Mouse (Mus musculus) embryonic facial prominence, embryonic 11.5 days (tissue): ENCODE measurements around the gene H3f3a. TPM values are rescaled to one million over a fixed set of nuclear protein-coding genes. Genes with fewer than 3 reads are reported as not detected.

Source experiments
- ATAC-seq: fragments of 200-750 bp; cut with Nextera tagmentation; replicated peaks from 2 replicates; pipeline ENCODE4 v1.8.0; 2017; ENCODE audit warnings: low read depth; ENCODE audit not compliant: insufficient number of reproducible peaks, low FRiP score, low TSS enrichment
- DNase-seq: peaks from one replicate; pipeline ENCODE4 v3.0.0-alpha.2; 2015; ENCODE audit warnings: low spot score
- H3K27ac ChIP-seq: fragments of 300-500 bp; sonication (generic); replicated peaks from 2 replicates; pipeline ENCODE4 v1.5.1; 2014; ENCODE audit warnings: mild to moderate bottlenecking, low read depth, low read length, control low read depth
- H3K27me3 ChIP-seq: fragments of 300-500 bp; sonication (generic); 2 replicates; pipeline ENCODE4 v1.6.1; 2014; ENCODE audit warnings: mild to moderate bottlenecking, low read length, moderate library complexity, mixed read lengths; ENCODE audit not compliant: control insufficient read depth, insufficient read depth
- H3K36me3 ChIP-seq: fragments of 300-500 bp; sonication (generic); replicated peaks from 2 replicates; pipeline ENCODE4 v1.6.1; 2014; ENCODE audit warnings: low read depth, mild to moderate bottlenecking, low read length, moderate library complexity, mixed read lengths; ENCODE audit not compliant: control insufficient read depth, insufficient read depth
- H3K4me1 ChIP-seq: fragments of 300-500 bp; sonication (generic); 2 replicates; pipeline ENCODE4 v1.6.1; 2014; ENCODE audit warnings: low read length, mixed read lengths; ENCODE audit not compliant: control insufficient read depth, insufficient read depth
- H3K4me2 ChIP-seq: fragments of 300-500 bp; sonication (generic); 2 replicates; pipeline ENCODE4 v1.6.1; 2014; ENCODE audit warnings: low read depth, mild to moderate bottlenecking, control low read depth, low read length, moderate library complexity
- H3K4me3 ChIP-seq: fragments of 300-500 bp; sonication (generic); 2 replicates; pipeline ENCODE4 v1.5.1; 2014; ENCODE audit warnings: low read depth, low read length, control low read depth
- H3K9ac ChIP-seq: fragments of 300-500 bp; sonication (generic); replicated peaks from 2 replicates; pipeline ENCODE4 v1.6.1; 2014; ENCODE audit warnings: mild to moderate bottlenecking, control low read depth, low read length
- H3K9me3 ChIP-seq: fragments of 300-500 bp; sonication (generic); replicated peaks from 2 replicates; pipeline ENCODE4 v1.6.1; 2016; ENCODE audit warnings: mild to moderate bottlenecking, low read length, inconsistent platforms, mixed read lengths; ENCODE audit not compliant: control insufficient read depth
- WGBS: fragments of 180-500 bp; shearing (Covaris S2); extraction: QIAGEN DNeasy Blood & Tissue Kit; methylation state at CpG from one replicate; pipeline ENCODE4 v1.1.7; 2014; 5-methylcytosine and 5-hydroxymethylcytosine counted together
- polyA plus RNA-seq: library from polyadenylated mRNA; unstranded; fragments of >200 nt; fragmentation: Nextera tagmentation; extraction: Ambion mirVana; gene quantifications from 2 replicates; pipeline ENCODE4 v1.2.1, GENCODE M21; 2014

Gene H3f3a
- polyA plus RNA-seq, 1 experiment from 2014 or later, result 3,910 TPM

GRCm38 (mm10) chr1:180768334-180769168, 45.2 kb downstream of the H3f3a start:
- peak overlapping the region; percentile 28; the same call in 1 of the 2 replicates for H3K27ac ChIP-seq
- no peaks in the 10 kb centered on the region for H3K36me3 ChIP-seq
- peak overlapping the region; percentile 47 for H3K4me3 ChIP-seq
- peak overlapping the region; percentile 82 for H3K4me2 ChIP-seq
- H3K9ac ChIP-seq, result peak overlapping the region; percentile 84
- peak; percentile 85 for DNase-seq
- peak; percentile 77 for ATAC-seq
- no peaks in the 10 kb centered on the region for H3K4me1 ChIP-seq
- H3K9me3 ChIP-seq, result no peaks in the 10 kb centered on the region
- 2% methylated on average over 37 of the region's 37 CpGs for WGBS
- H3K27me3 ChIP-seq, result no peaks in the 10 kb centered on the region

GRCm38 (mm10) chr1:180767541-180768333, 46.0 kb downstream of the H3f3a start:
- DNase-seq, result peak; percentile 23

GRCm38 (mm10) chr1:180766557-180766956, 47.2 kb downstream of the H3f3a start:
- no peak for ATAC-seq
- H3K36me3 ChIP-seq, result no peaks in the 10 kb centered on the region
- H3K4me3 ChIP-seq, result no peak overlapping the region
- H3K27ac ChIP-seq, result no peak overlapping the region
- H3K4me1 ChIP-seq, result no peaks in the 10 kb centered on the region
- no peak overlapping the region for H3K4me2 ChIP-seq
- H3K27me3 ChIP-seq, result no peaks in the 10 kb centered on the region
- no peak for DNase-seq
- no peaks in the 10 kb centered on the region for H3K9me3 ChIP-seq
- no peak overlapping the region for H3K9ac ChIP-seq
- 61% methylated on average over 4 of the region's 5 CpGs for WGBS

More at GRCm38 (mm10) chr1:180767541-180768333, 46.0 kb downstream of the H3f3a start:
- no peaks in the 10 kb centered on the region for H3K27me3 ChIP-seq
- no peaks in the 10 kb centered on the region for H3K4me1 ChIP-seq
- 0 out of 2 replicates have a peak, but pooled peaks have one; percentile 2 for ATAC-seq
- H3K9me3 ChIP-seq, result no peaks in the 10 kb centered on the region
- peak overlapping the region; percentile 82 for H3K4me2 ChIP-seq
- WGBS, result 15% methylated on average over 10 of the region's 10 CpGs
- H3K27ac ChIP-seq, result peak overlapping the region; percentile 28; the same call in 1 of the 2 replicates
- H3K36me3 ChIP-seq, result no peaks in the 10 kb centered on the region
- H3K4me3 ChIP-seq, result peak overlapping the region; percentile 47
- peak overlapping the region; percentile 84 for H3K9ac ChIP-seq

- Histone ChIP-seq H3K36me3 (no peaks in the 10 kb centered on the region), H3K27me3 (no peaks in the 10 kb centered on the region), H3K4me1 (no peaks in the 10 kb centered on the region), H3K4me2 (no peak overlapping the region), H3K4me3 (no peak overlapping the region), H3K9ac (no peak overlapping the region), H3K27ac (no peak overlapping the region), H3K9me3 (no peaks in the 10 kb centered on the region)
- no peak for DNase-seq
- WGBS, result 74% methylated on average over 5 of the region's 5 CpGs
- ATAC-seq, result no peak
These were observed 48.4 kb downstream of the H3f3a start for GRCm38 (mm10) chr1:180765393-180765792.

GRCm38 (mm10) chr1:180763828-180764227, 49.9 kb downstream of the H3f3a start:
- H3K36me3 ChIP-seq, result no peaks in the 10 kb centered on the region
- peak; percentile 79 for ATAC-seq
- no peak overlapping the region for H3K27ac ChIP-seq

GRCm38 (mm10) chr1:180763307-180763706, 50.4 kb downstream of the H3f3a start:
- Histone ChIP-seq H3K4me2 (peak overlapping the region; percentile 76), H3K27ac (no peak overlapping the region), H3K36me3 (no peaks in the 10 kb centered on the region), H3K9me3 (no peaks in the 10 kb centered on the region), H3K9ac (peak overlapping the region; percentile 25), H3K4me3 (peak overlapping the region; percentile 35), H3K27me3 (no peaks in the 10 kb centered on the region), H3K4me1 (no peaks in the 10 kb centered on the region)
- ATAC-seq (0 out of 2 replicates have a peak, but pooled peaks have one; percentile 5), DNase-seq (no peak)
- WGBS, result 19% methylated on average over 14 of the region's 14 CpGs

More at GRCm38 (mm10) chr1:180763828-180764227, 49.9 kb downstream of the H3f3a start:
- Histone ChIP-seq H3K9me3 (no peaks in the 10 kb centered on the region), H3K27me3 (no peaks in the 10 kb centered on the region), H3K4me1 (no peaks in the 10 kb centered on the region), H3K4me2 (peak overlapping the region; percentile 76), H3K9ac (peak overlapping the region; percentile 25), H3K4me3 (peak overlapping the region; percentile 35)
- whole genome bisulfite sequencing, result 1% methylated on average over 11 of the region's 11 CpGs
- DNase-seq, result peak; percentile 92

GRCm38 (mm10) chr1:180762679-180763078, 51.1 kb downstream of the H3f3a start:
- Histone ChIP-seq H3K4me1 (no peaks in the 10 kb centered on the region), H3K27me3 (no peaks in the 10 kb centered on the region), H3K9ac (no peak overlapping the region), H3K4me3 (no peak overlapping the region), H3K36me3 (no peaks in the 10 kb centered on the region), H3K27ac (no peak overlapping the region), H3K4me2 (no peak overlapping the region), H3K9me3 (no peaks in the 10 kb centered on the region)
- 76% methylated on average over 8 of the region's 8 CpGs for WGBS
- DNase-seq (no peak), ATAC-seq (no peak)
